Mouse (Mus musculus) embryonic facial prominence, embryonic 12.5 days (tissue): ENCODE results near the gene Wdr4. TPM values are rescaled to one million over a fixed set of nuclear protein-coding genes. Genes with fewer than 3 reads are reported as not detected.

Experiments used
- ATAC-seq: fragments of 200-750 bp; cut with Nextera tagmentation; 2 replicates; pipeline ENCODE4 v1.8.0; 2017; ENCODE audit not compliant: insufficient number of reproducible peaks, insufficient read depth, low FRiP score, low TSS enrichment
- H3K27ac ChIP-seq: fragments of 300-500 bp; sonication (generic); 2 replicates; pipeline ENCODE4 v1.5.1; 2016; ENCODE audit warnings: mild to moderate bottlenecking
- H3K27me3 ChIP-seq: fragments of 300-500 bp; sonication (generic); 2 replicates; pipeline ENCODE4 v1.6.1; 2016; ENCODE audit warnings: mild to moderate bottlenecking, moderate library complexity
- H3K36me3 ChIP-seq: fragments of 300-500 bp; sonication (generic); 2 replicates; pipeline ENCODE4 v1.6.1; 2016; ENCODE audit warnings: mild to moderate bottlenecking
- H3K4me1 ChIP-seq: fragments of 300-500 bp; sonication (generic); 2 replicates; pipeline ENCODE4 v1.6.1; 2016
- H3K4me2 ChIP-seq: fragments of 300-500 bp; sonication (generic); replicated peaks from 2 replicates; pipeline ENCODE4 v1.6.1; 2016; ENCODE audit warnings: mild to moderate bottlenecking, moderate library complexity
- H3K4me3 ChIP-seq: fragments of 300-500 bp; sonication (generic); 2 replicates; pipeline ENCODE4 v1.5.1; 2016; ENCODE audit warnings: mild to moderate bottlenecking
- H3K9ac ChIP-seq: fragments of 300-500 bp; sonication (generic); 2 replicates; pipeline ENCODE4 v1.6.1; 2016; ENCODE audit warnings: mild to moderate bottlenecking, moderate library complexity
- H3K9me3 ChIP-seq: fragments of 300-500 bp; sonication (generic); 2 replicates; pipeline ENCODE4 v1.6.1; 2016; ENCODE audit warnings: mild to moderate bottlenecking, moderate library complexity
- WGBS: fragments of 180-500 bp; shearing (Covaris S2); methylation state at CpG from one replicate; pipeline ENCODE4 v1.1.7; 2016; 5-methylcytosine and 5-hydroxymethylcytosine counted together
- polyA plus RNA-seq: library from polyadenylated mRNA; unstranded; fragments of >200 nt; fragmentation: Nextera tagmentation; extraction: Ambion mirVana; gene quantifications from 2 replicates; pipeline ENCODE4 v1.2.1, GENCODE M21; 2016

Gene Wdr4
- polyA plus RNA-seq, 1 experiment from 2014 or later: 39.8 TPM

DNA sequence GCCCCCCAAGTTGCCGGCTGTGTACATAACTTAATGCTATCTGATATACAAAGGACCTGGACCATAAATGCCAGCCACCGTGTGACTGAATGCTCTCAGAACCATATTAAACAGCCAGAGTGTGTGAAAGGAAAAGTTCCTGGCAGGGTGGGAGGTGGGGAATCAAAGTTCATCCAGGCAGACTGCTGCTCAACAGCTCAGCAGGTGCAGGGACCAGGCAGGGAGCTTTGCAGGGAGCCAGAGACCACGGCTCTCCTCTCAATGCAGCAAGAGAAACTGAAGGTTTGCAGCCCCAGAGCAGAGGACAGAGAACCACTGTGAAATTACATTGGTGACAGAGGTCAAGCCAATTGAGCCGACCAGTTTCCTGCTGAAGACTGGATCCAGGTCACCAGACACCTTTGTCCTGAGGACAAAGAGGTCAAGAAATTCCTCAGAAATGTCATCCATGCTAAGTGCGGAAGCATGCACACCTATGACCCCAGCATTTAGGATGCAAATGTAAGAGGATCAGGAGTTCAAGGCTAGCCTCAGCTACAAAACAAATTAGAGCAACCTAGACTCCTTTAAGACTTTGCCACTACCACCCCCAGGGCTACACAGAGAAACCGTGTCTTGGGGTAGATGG, 32.2 kb downstream of the Wdr4 start:
- WGBS: 25% methylated on average over 6 of the region's 6 CpGs
- H3K36me3 ChIP-seq: no peaks in the 10 kb centered on the region
- H3K27ac ChIP-seq: no peak overlapping the region
- no peaks in the 10 kb centered on the region for H3K4me1 ChIP-seq
- no peaks in the 10 kb centered on the region for H3K9me3 ChIP-seq
- no peak overlapping the region for H3K9ac ChIP-seq
- no peak for ATAC-seq
- no peaks in the 10 kb centered on the region for H3K27me3 ChIP-seq
- no peak overlapping the region for H3K4me3 ChIP-seq
- H3K4me2 ChIP-seq: no peak overlapping the region

GRCm38 (mm10) chr17:31486616-31487198, 33.1 kb downstream of the Wdr4 start:
- H3K27me3 ChIP-seq: no peaks in the 10 kb centered on the region
- ATAC-seq: no peak
- H3K4me1 ChIP-seq: no peaks in the 10 kb centered on the region
- WGBS: 73% methylated on average over 10 of the region's 10 CpGs
- H3K9me3 ChIP-seq: no peaks in the 10 kb centered on the region
- H3K4me2 ChIP-seq: no peak overlapping the region
- H3K27ac ChIP-seq: no peak overlapping the region
- no peak overlapping the region for H3K4me3 ChIP-seq
- no peak overlapping the region for H3K9ac ChIP-seq
- no peaks in the 10 kb centered on the region for H3K36me3 ChIP-seq

DNA sequence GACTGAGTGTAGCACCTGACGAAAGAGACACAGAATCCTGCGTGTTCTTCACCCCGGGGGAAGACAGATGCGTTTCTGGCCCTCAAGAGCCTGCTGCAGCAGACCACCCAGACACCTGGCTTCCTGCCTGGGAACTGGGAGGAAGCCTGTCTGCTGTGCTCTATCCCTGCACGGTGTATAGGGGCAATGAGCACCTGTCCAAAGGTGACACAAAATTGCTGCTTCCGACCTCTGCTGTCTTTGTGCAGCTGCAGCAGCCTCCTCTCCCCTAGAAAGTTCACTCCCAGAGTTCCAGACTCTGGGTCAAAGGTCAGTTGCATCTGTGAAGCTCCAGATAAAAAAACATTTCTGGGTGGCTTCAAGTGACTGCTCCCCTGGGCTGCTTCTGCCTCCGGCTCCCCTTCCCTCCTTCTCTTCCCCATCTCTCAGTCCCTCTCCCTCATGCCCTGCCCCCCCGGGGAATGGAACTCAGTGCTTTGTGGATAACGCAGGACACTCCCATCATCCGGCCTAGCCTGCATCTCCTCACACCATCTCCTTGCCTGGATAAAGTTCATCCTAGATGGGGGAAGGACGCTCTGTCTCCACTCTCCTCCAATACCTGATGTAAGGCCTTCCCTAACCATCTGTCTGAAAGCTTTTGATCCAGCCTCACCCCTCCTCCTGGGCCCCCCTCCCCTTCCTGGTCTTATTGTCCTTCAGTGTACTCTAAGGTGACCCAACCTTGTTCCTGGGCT, 40.5 kb downstream of the Wdr4 start:
- ATAC-seq: no peak
- H3K27ac ChIP-seq: no peak overlapping the region

DNA sequence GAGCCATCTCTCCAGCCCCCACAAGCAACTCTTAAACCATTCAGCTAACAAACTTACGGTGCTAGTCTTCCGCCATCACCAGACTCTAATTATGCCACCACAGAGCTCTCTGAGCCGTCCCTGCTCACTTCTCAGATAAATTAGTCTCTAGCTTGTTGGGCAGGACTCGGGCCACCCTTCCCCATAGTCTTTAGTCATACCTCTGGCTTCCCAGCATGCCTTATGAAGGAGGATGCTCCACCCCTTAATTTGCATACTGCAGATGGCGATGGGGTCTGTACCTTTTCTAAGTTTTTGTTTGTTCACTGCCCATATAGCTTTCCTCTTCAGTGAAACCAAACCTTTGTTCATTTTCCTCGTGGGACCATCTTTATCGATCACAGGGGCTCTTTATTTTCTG, 41.2 kb downstream of the Wdr4 start:
- Histone ChIP-seq H3K27ac (no peak overlapping the region), H3K27me3 (no peaks in the 10 kb centered on the region), H3K9ac (no peak overlapping the region), H3K4me1 (peaks cover 9% of the 10 kb centered on the region; the same call in 1 of the 2 replicates), H3K9me3 (no peaks in the 10 kb centered on the region), H3K36me3 (peaks cover 8% of the 10 kb centered on the region), H3K4me2 (no peak overlapping the region), H3K4me3 (no peak overlapping the region)
- WGBS: 75% methylated on average over 7 of the region's 7 CpGs
- ATAC-seq: no peak

More for the DNA sequence above, 40.5 kb downstream of the Wdr4 start:
- peaks cover 9% of the 10 kb centered on the region; the same call in 1 of the 2 replicates for H3K4me1 ChIP-seq
- H3K36me3 ChIP-seq: peaks cover 5% of the 10 kb centered on the region
- 45% methylated on average over 11 of the region's 11 CpGs for WGBS
- H3K27me3 ChIP-seq: no peaks in the 10 kb centered on the region
- H3K4me2 ChIP-seq: no peak overlapping the region
- no peak overlapping the region for H3K4me3 ChIP-seq
- no peaks in the 10 kb centered on the region for H3K9me3 ChIP-seq
- no peak overlapping the region for H3K9ac ChIP-seq

GRCm38 (mm10) chr17:31474388-31474787, 45.4 kb downstream of the Wdr4 start:
- Histone ChIP-seq H3K4me1 (peaks cover 9% of the 10 kb centered on the region; the same call in 1 of the 2 replicates), H3K9me3 (no peaks in the 10 kb centered on the region), H3K36me3 (peaks cover 31% of the 10 kb centered on the region), H3K4me3 (no peak overlapping the region), H3K9ac (no peak overlapping the region), H3K27me3 (no peaks in the 10 kb centered on the region), H3K27ac (no peak overlapping the region), H3K4me2 (no peak overlapping the region)
- ATAC-seq: no peak
- 75% methylated on average over 6 of the region's 6 CpGs for WGBS

GRCm38 (mm10) chr17:31470766-31471418, 48.9 kb downstream of the Wdr4 start:
- no peaks in the 10 kb centered on the region for H3K4me1 ChIP-seq
- H3K27ac ChIP-seq: no peak overlapping the region
- no peak for ATAC-seq
- peaks cover 64% of the 10 kb centered on the region for H3K36me3 ChIP-seq
- H3K9me3 ChIP-seq: no peaks in the 10 kb centered on the region
- no peak overlapping the region for H3K4me2 ChIP-seq
- H3K27me3 ChIP-seq: no peaks in the 10 kb centered on the region
- WGBS: 91% methylated on average over 5 of the region's 5 CpGs
- no peak overlapping the region for H3K9ac ChIP-seq
- no peak overlapping the region for H3K4me3 ChIP-seq

DNA sequence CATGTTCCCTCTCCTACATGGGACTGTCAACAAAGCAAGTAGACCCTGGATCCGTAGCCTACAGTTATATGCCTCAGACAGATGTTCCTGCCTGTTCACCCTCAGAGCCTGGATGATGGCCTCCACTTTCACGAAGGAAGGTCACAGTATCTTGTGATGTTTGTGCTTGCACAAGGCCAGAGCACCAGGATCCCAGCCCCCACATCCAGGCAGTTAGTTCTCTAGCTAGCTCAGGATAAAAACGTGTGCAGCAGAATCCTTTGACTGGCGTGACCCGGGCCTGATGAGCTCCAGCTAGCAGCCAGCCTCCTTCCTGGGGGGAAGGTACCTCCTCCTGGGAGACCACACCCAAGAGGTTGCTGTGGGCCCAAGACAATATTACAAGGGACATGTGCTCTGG, 51.3 kb downstream of the Wdr4 start:
- H3K9me3 ChIP-seq: no peaks in the 10 kb centered on the region
- no peaks in the 10 kb centered on the region for H3K27me3 ChIP-seq
- no peak overlapping the region for H3K9ac ChIP-seq
- no peak overlapping the region for H3K27ac ChIP-seq
- 61% methylated on average over 5 of the region's 5 CpGs for WGBS
- peaks cover 58% of the 10 kb centered on the region for H3K36me3 ChIP-seq
- H3K4me1 ChIP-seq: no peaks in the 10 kb centered on the region
- no peak for ATAC-seq
- H3K4me2 ChIP-seq: no peak overlapping the region
- H3K4me3 ChIP-seq: no peak overlapping the region

GRCm38 (mm10) chr17:31466854-31467253, 52.9 kb downstream of the Wdr4 start:
- no peak overlapping the region for H3K4me3 ChIP-seq
- no peaks in the 10 kb centered on the region for H3K4me1 ChIP-seq
- peaks cover 57% of the 10 kb centered on the region for H3K36me3 ChIP-seq
- H3K9me3 ChIP-seq: no peaks in the 10 kb centered on the region
- no peak overlapping the region for H3K9ac ChIP-seq
- H3K27me3 ChIP-seq: no peaks in the 10 kb centered on the region
- H3K4me2 ChIP-seq: no peak overlapping the region
- no peak overlapping the region for H3K27ac ChIP-seq
- 87% methylated on average over 3 of the region's 3 CpGs for WGBS
- no peak for ATAC-seq

DNA sequence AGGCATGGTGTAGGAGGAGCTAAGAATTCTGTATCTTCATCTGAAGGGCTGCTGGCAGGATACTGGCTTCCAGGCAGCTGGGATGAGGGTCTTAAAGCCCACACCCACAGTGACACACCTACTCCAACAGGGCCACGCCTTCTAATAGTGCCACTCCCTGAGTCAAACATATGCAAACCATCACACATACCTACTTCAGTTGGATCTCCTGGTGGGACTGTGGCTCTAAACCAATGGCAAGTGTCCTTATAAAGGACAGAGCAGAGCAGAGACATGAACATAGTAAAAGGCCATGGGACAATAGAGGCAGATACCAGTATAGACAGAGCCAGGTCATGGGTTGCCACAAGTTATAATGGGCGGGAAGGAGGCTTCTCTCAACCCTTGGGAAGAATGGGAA, 57.3 kb downstream of the Wdr4 start:
- 77% methylated on average over 2 of the region's 2 CpGs for WGBS
- Histone ChIP-seq H3K27ac (no peak overlapping the region), H3K4me2 (no peak overlapping the region), H3K4me3 (no peak overlapping the region), H3K9me3 (no peaks in the 10 kb centered on the region), H3K27me3 (no peaks in the 10 kb centered on the region), H3K9ac (no peak overlapping the region), H3K36me3 (peaks cover 48% of the 10 kb centered on the region), H3K4me1 (no peaks in the 10 kb centered on the region)
- ATAC-seq: no peak

GRCm38 (mm10) chr17:31460416-31460815, 59.4 kb downstream of the Wdr4 start:
- Histone ChIP-seq H3K4me1 (no peaks in the 10 kb centered on the region), H3K9ac (no peak overlapping the region), H3K27ac (no peak overlapping the region), H3K9me3 (no peaks in the 10 kb centered on the region), H3K27me3 (no peaks in the 10 kb centered on the region), H3K4me2 (no peak overlapping the region), H3K36me3 (peaks cover 43% of the 10 kb centered on the region; the same call in 1 of the 2 replicates), H3K4me3 (no peak overlapping the region)
- WGBS: 58% methylated on average over 4 of the region's 4 CpGs
- ATAC-seq: no peak

DNA sequence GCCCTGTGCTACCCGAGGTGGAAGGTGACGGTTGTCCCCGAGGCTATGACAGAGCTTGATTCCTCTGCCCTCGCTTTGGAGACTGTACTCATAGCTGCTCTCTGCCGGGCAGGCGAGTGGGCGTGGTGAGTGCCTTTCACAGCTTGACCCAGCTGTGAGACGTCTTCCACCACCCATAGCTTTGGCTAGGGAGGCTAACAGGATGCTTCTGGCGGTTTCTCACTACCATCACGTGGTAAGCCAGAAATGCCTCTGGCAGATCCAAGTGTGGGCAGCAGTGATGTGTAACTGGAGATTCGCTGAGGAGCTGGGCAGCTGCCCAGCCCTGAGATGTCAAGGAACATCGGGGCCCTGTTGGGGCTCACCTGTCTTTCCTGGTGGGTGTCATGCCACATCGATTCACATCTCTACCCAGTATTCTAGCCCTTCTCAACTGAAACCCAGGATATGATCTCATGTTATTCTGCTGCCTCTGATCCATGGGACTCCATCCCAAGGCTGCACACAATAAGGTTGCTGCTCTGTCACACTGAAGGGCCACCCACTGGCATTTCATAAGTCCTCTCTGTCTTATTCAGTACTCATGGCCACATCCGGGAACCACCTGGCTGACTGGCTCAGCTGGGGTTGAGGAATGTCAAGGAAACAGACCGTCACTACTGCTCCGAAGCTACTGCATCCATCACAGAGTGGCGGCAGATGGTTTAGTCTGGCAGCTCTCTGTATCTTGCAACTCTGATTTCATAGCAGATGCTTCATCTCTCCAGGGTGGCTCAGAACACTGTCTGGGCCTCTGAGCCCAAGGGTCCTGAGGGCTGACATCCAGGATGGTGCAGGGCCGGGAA, 62.8 kb downstream of the Wdr4 start:
- Histone ChIP-seq H3K27ac (no peak overlapping the region), H3K36me3 (peaks cover 33% of the 10 kb centered on the region; the same call in 1 of the 2 replicates)

More for the DNA sequence above, 62.8 kb downstream of the Wdr4 start:
- no peaks in the 10 kb centered on the region for H3K4me1 ChIP-seq
- 73% methylated on average over 18 of the region's 18 CpGs for WGBS
- H3K9me3 ChIP-seq: no peaks in the 10 kb centered on the region
- no peak overlapping the region for H3K9ac ChIP-seq
- no peak overlapping the region for H3K4me2 ChIP-seq
- ATAC-seq: no peak
- no peak overlapping the region for H3K4me3 ChIP-seq
- no peaks in the 10 kb centered on the region for H3K27me3 ChIP-seq
